Comparison of ENCODE assay signal across 13 mouse cellular contexts in genomic region chr8:77423850-77424249, GRCm38 (mm10).
A peak's percentile ranks its signal among the peaks of the same experiment; 100 is the strongest.
DNase-seq lines count a peak whose midpoint lies in the region.
"Had no signal": no experiment of that assay in that cellular context is flagged by ENCODE, and none has a peak within 500 bp of the region (broad histone marks: within the 10 kb centered on the region; RNA-seq: fewer than 3 reads in every experiment).

No protein-coding gene starts in this region.

- intact Hi-C loops in left cerebral cortex, postnatal 36 days (cut with DNase I): loop anchor here (5.0 to 10.0 kb wide), 3 partner anchors 93 to 581 kb away; partner anchors contain the start of gene Arhgap10

- DNase-seq in left cerebral cortex, adult 11 months (ENCODE audit: low spot score): peak; percentile 47
- no peak for DNase-seq in left cerebral cortex, adult 18-20 months (ENCODE audit: low spot score in 2 of 2)
- DNase-seq in right cerebral cortex, adult 2 months (ENCODE audit: low spot score in 2 of 2): peak; percentile 37 to 48
- no peak for DNase-seq in right cerebral cortex, postnatal 10 days (ENCODE audit: low spot score in 2 of 2)
- DNase-seq in left cerebral cortex, postnatal 36 days (ENCODE audit: low spot score in 2 of 2): peak; percentile 30 to 32
- DNase-seq in thymus, postnatal 4 days: peak; percentile 39
- no peak for DNase-seq in adrenal gland, postnatal 25 days
- DNase-seq: adrenal gland, adult 8-10 months; cerebellum, adult 2 months; gastrocnemius, adult 2 months; heart, postnatal 4 days; kidney, adult 9 months; liver, postnatal 0 days had no signal

Comparison
In these comparisons a context has a peak if more than half of its experiments do, and no peak if none do; other contexts are left out.
1. DNase-seq: peak in left cerebral cortex, adult 11 months (single experiment), right cerebral cortex, adult 2 months (2 of 2), left cerebral cortex, postnatal 36 days (2 of 2) and thymus, postnatal 4 days (single experiment); none in left cerebral cortex, adult 18-20 months (0 of 2), right cerebral cortex, postnatal 10 days (0 of 2) and adrenal gland, postnatal 25 days (single experiment).